Mouse (Mus musculus) stomach, postnatal 0 days (tissue): Measurements from ENCODE around the gene Itga8.

Experiments
- CTCF ChIP-seq: IDR thresholded peaks from 2 replicates; pipeline ENCODE4 v1.5.1; 2016; ENCODE audit warnings: antibody characterized with exemption, low read depth, mild to moderate bottlenecking, moderate library complexity
- EP300 ChIP-seq: optimal IDR thresholded peaks from 2 replicates; pipeline ENCODE3; 2016; ENCODE audit warnings: antibody characterized with exemption

- TF ChIP-seq CTCF (no peak), EP300 (no peak)
Observed at GRCm38 (mm10) chr2:12293458-12293857, 8.3 kb downstream of the Itga8 start.
